Mouse (Mus musculus) embryonic facial prominence, embryonic 15.5 days (tissue): ENCODE data around the gene Pxylp1. TPM values are rescaled to one million over a fixed set of nuclear protein-coding genes. Genes with fewer than 3 reads are reported as not detected.

Source experiments
- ATAC-seq: fragments of 200-750 bp; cut with Nextera tagmentation; 2 replicates; pipeline ENCODE4 v1.8.0; 2017; ENCODE audit warnings: low read depth, moderate TSS enrichment; ENCODE audit not compliant: insufficient number of reproducible peaks, low FRiP score, low TSS enrichment
- H3K27ac ChIP-seq: fragments of 300-500 bp; sonication (generic); replicated peaks from 2 replicates; pipeline ENCODE4 v1.5.1; 2015; ENCODE audit warnings: mild to moderate bottlenecking, inconsistent platforms
- H3K27me3 ChIP-seq: fragments of 300-500 bp; sonication (generic); 2 replicates; pipeline ENCODE4 v1.6.1; 2015; ENCODE audit warnings: inconsistent platforms
- H3K36me3 ChIP-seq: fragments of 300-500 bp; sonication (generic); 2 replicates; pipeline ENCODE4 v1.6.1; 2015; ENCODE audit warnings: mild to moderate bottlenecking, inconsistent platforms
- H3K4me1 ChIP-seq: fragments of 300-500 bp; sonication (generic); 2 replicates; pipeline ENCODE4 v1.6.1; 2015; ENCODE audit warnings: inconsistent platforms
- H3K4me2 ChIP-seq: fragments of 300-500 bp; sonication (generic); replicated peaks from 2 replicates; pipeline ENCODE4 v1.6.1; 2015; ENCODE audit warnings: mild to moderate bottlenecking, inconsistent platforms
- H3K4me3 ChIP-seq: fragments of 300-500 bp; sonication (generic); replicated peaks from 2 replicates; pipeline ENCODE4 v1.5.1; 2015; ENCODE audit warnings: mild to moderate bottlenecking, inconsistent platforms
- H3K9ac ChIP-seq: fragments of 300-500 bp; sonication (generic); 2 replicates; pipeline ENCODE4 v1.6.1; 2015; ENCODE audit warnings: inconsistent platforms
- H3K9me3 ChIP-seq: fragments of 300-500 bp; sonication (generic); replicated peaks from 2 replicates; pipeline ENCODE4 v1.6.1; 2016; ENCODE audit warnings: inconsistent platforms
- WGBS: fragments of 180-500 bp; shearing (Covaris S2); methylation state at CpG from one replicate; pipeline ENCODE4 v1.1.7; 2015; 5-methylcytosine and 5-hydroxymethylcytosine counted together
- polyA plus RNA-seq: library from polyadenylated mRNA; unstranded; fragments of >200 nt; fragmentation: Nextera tagmentation; extraction: Ambion mirVana; gene quantifications from 2 replicates; pipeline ENCODE4 v1.2.1, GENCODE M21; 2015

Gene Pxylp1
- polyA plus RNA-seq, 1 experiment from 2014 or later = 34.4 TPM

- H3K27ac ChIP-seq = peak overlapping the region; percentile 60; the same call in 1 of the 2 replicates
- H3K9ac ChIP-seq = no peak overlapping the region
- peaks cover 15% of the 10 kb centered on the region for H3K4me1 ChIP-seq
- H3K27me3 ChIP-seq = no peaks in the 10 kb centered on the region
- no peaks in the 10 kb centered on the region for H3K9me3 ChIP-seq
- H3K4me3 ChIP-seq = no peak overlapping the region
- WGBS = 41% methylated on average over 16 of the region's 16 CpGs
- H3K4me2 ChIP-seq = no peak overlapping the region
- H3K36me3 ChIP-seq = no peaks in the 10 kb centered on the region
- no peak for ATAC-seq
Measured at GRCm38 (mm10) chr9:96853300-96854186, 38.9 kb downstream of the Pxylp1 start.

GRCm38 (mm10) chr9:96851634-96852033, 40.8 kb downstream of the Pxylp1 start:
- H3K27me3 ChIP-seq = no peaks in the 10 kb centered on the region
- 55% methylated on average over 7 of the region's 7 CpGs for WGBS
- no peaks in the 10 kb centered on the region for H3K36me3 ChIP-seq
- H3K4me1 ChIP-seq = peaks cover 15% of the 10 kb centered on the region
- no peak overlapping the region; the same call in 1 of the 2 replicates for H3K27ac ChIP-seq
- H3K9me3 ChIP-seq = no peaks in the 10 kb centered on the region
- H3K4me2 ChIP-seq = no peak overlapping the region
- no peak for ATAC-seq
- no peak overlapping the region for H3K4me3 ChIP-seq
- no peak overlapping the region for H3K9ac ChIP-seq

GRCm38 (mm10) chr9:96851036-96851435, 41.4 kb downstream of the Pxylp1 start:
- 72% methylated on average over 7 of the region's 7 CpGs for WGBS
- Histone ChIP-seq H3K4me1 (peaks cover 17% of the 10 kb centered on the region), H3K4me3 (no peak overlapping the region), H3K36me3 (no peaks in the 10 kb centered on the region), H3K9ac (no peak overlapping the region), H3K27me3 (no peaks in the 10 kb centered on the region), H3K27ac (no peak overlapping the region), H3K4me2 (no peak overlapping the region), H3K9me3 (no peaks in the 10 kb centered on the region)
- ATAC-seq = no peak

- Histone ChIP-seq H3K27ac (no peak overlapping the region), H3K4me1 (peaks cover 37% of the 10 kb centered on the region), H3K36me3 (no peaks in the 10 kb centered on the region), H3K9me3 (no peaks in the 10 kb centered on the region), H3K4me2 (no peak overlapping the region), H3K27me3 (no peaks in the 10 kb centered on the region), H3K9ac (no peak overlapping the region), H3K4me3 (no peak overlapping the region)
- 34% methylated on average over 5 of the region's 5 CpGs for WGBS
- no peak for ATAC-seq
Measured at GRCm38 (mm10) chr9:96849012-96849411, 43.5 kb downstream of the Pxylp1 start.

- Histone ChIP-seq H3K9ac (no peak overlapping the region), H3K4me2 (no peak overlapping the region), H3K27ac (no peak overlapping the region), H3K27me3 (no peaks in the 10 kb centered on the region), H3K4me1 (peaks cover 32% of the 10 kb centered on the region), H3K36me3 (no peaks in the 10 kb centered on the region), H3K4me3 (no peak overlapping the region), H3K9me3 (no peaks in the 10 kb centered on the region)
- ATAC-seq = peak; percentile 32; the same call in 1 of the 2 replicates
- WGBS = 71% methylated on average over 8 of the region's 8 CpGs
Measured at GRCm38 (mm10) chr9:96846361-96846760, 46.1 kb downstream of the Pxylp1 start.

- Histone ChIP-seq H3K36me3 (no peaks in the 10 kb centered on the region), H3K27ac (peak overlapping the region; percentile 13; the same call in 1 of the 2 replicates), H3K4me3 (no peak overlapping the region), H3K27me3 (no peaks in the 10 kb centered on the region), H3K4me2 (no peak overlapping the region), H3K9me3 (no peaks in the 10 kb centered on the region), H3K9ac (no peak overlapping the region), H3K4me1 (peaks cover 30% of the 10 kb centered on the region)
- peak; percentile 78 for ATAC-seq
- whole genome bisulfite sequencing = 36% methylated on average over 3 of the region's 3 CpGs
Measured at GRCm38 (mm10) chr9:96844798-96845209, 47.7 kb downstream of the Pxylp1 start.

GRCm38 (mm10) chr9:96839376-96839775, 53.1 kb downstream of the Pxylp1 start:
- H3K27ac ChIP-seq = no peak overlapping the region
- no peak for ATAC-seq
- H3K36me3 ChIP-seq = no peaks in the 10 kb centered on the region
- WGBS = 68% methylated on average over 5 of the region's 5 CpGs
- no peaks in the 10 kb centered on the region for H3K9me3 ChIP-seq
- H3K4me3 ChIP-seq = no peak overlapping the region
- no peaks in the 10 kb centered on the region for H3K27me3 ChIP-seq
- no peak overlapping the region for H3K9ac ChIP-seq
- H3K4me2 ChIP-seq = no peak overlapping the region
- H3K4me1 ChIP-seq = peaks cover 21% of the 10 kb centered on the region

- 30% methylated on average over 10 of the region's 10 CpGs for WGBS
- no peak overlapping the region for H3K9ac ChIP-seq
- no peak overlapping the region for H3K4me3 ChIP-seq
- H3K4me2 ChIP-seq = no peak overlapping the region
- H3K27ac ChIP-seq = no peak overlapping the region
- no peaks in the 10 kb centered on the region for H3K9me3 ChIP-seq
- no peaks in the 10 kb centered on the region for H3K36me3 ChIP-seq
- H3K27me3 ChIP-seq = no peaks in the 10 kb centered on the region
- ATAC-seq = peak; percentile 27; the same call in 1 of the 2 replicates
- H3K4me1 ChIP-seq = peaks cover 16% of the 10 kb centered on the region; the same call in 1 of the 2 replicates
Measured at GRCm38 (mm10) chr9:96838864-96839263, 53.6 kb downstream of the Pxylp1 start.

- Histone ChIP-seq H3K9ac (no peak overlapping the region), H3K27me3 (no peaks in the 10 kb centered on the region), H3K4me1 (peaks cover 20% of the 10 kb centered on the region), H3K4me3 (no peak overlapping the region), H3K36me3 (no peaks in the 10 kb centered on the region), H3K27ac (no peak overlapping the region), H3K4me2 (no peak overlapping the region), H3K9me3 (no peaks in the 10 kb centered on the region)
- no peak for ATAC-seq
- 51% methylated on average over 20 of the region's 20 CpGs for WGBS
Measured at GRCm38 (mm10) chr9:96837781-96838420, 54.6 kb downstream of the Pxylp1 start.

GRCm38 (mm10) chr9:96836984-96837383, 55.5 kb downstream of the Pxylp1 start:
- H3K27me3 ChIP-seq = no peaks in the 10 kb centered on the region
- H3K9me3 ChIP-seq = no peaks in the 10 kb centered on the region
- H3K4me1 ChIP-seq = peaks cover 25% of the 10 kb centered on the region
- H3K36me3 ChIP-seq = no peaks in the 10 kb centered on the region
- H3K27ac ChIP-seq = no peak overlapping the region
- no peak overlapping the region for H3K9ac ChIP-seq
- ATAC-seq = no peak
- 40% methylated on average over 8 of the region's 8 CpGs for WGBS
- no peak overlapping the region for H3K4me2 ChIP-seq
- H3K4me3 ChIP-seq = no peak overlapping the region

- 78% methylated on average over 6 of the region's 6 CpGs for WGBS
- H3K36me3 ChIP-seq = no peaks in the 10 kb centered on the region
- no peak overlapping the region for H3K9ac ChIP-seq
- H3K27me3 ChIP-seq = no peaks in the 10 kb centered on the region
- no peak; the same call in 1 of the 2 replicates for ATAC-seq
- H3K4me2 ChIP-seq = no peak overlapping the region
- peaks cover 25% of the 10 kb centered on the region for H3K4me1 ChIP-seq
- H3K27ac ChIP-seq = no peak overlapping the region
- no peaks in the 10 kb centered on the region for H3K9me3 ChIP-seq
- H3K4me3 ChIP-seq = no peak overlapping the region
Measured at GRCm38 (mm10) chr9:96835374-96835921, 57.0 kb downstream of the Pxylp1 start.
